Mouse (Mus musculus) MEL (cell line): Measurements from ENCODE around the gene Hdac11. TPM values are rescaled to one million over a fixed set of nuclear protein-coding genes. Genes with fewer than 3 reads are reported as not detected.

Experiments
- DNase-seq: peaks from one replicate; pipeline ENCODE4 v3.0.0; 2011; ENCODE audit warnings: low read depth, low spot score
- H3K27ac ChIP-seq: 2 replicates; pipeline ENCODE4 v1.5.1; 2012; ENCODE audit warnings: low read depth, mild to moderate bottlenecking, control low read depth, low read length, moderate library complexity; ENCODE audit not compliant: control insufficient read depth
- H3K27me3 ChIP-seq, 2 experiments: fragments of 150-350 bp in 1 of 2; sonication (generic) in 1 of 2; 2 replicates each; pipeline ENCODE4 v1.6.1; 2012; ENCODE audit warnings: low read length in 2 of 2, mild to moderate bottlenecking in 2 of 2, improper control_type of control experiment in 1 of 2, moderate library complexity in 1 of 2; ENCODE audit not compliant: insufficient read depth in 2 of 2, control insufficient read depth in 1 of 2
- H3K36me3 ChIP-seq, 2 experiments: 2 replicates each; pipeline ENCODE4 v1.6.1; 2012 to 2014; ENCODE audit warnings: low read length in 2 of 2, improper control_type of control experiment in 1 of 2, inconsistent platforms in 1 of 2, mild to moderate bottlenecking in 1 of 2; ENCODE audit not compliant: insufficient read depth in 2 of 2, control insufficient read depth in 1 of 2
- H3K4me1 ChIP-seq, 2 experiments: fragments of 150-350 bp in 1 of 2; sonication (generic) in 1 of 2; 2 replicates each; pipeline ENCODE4 v1.6.1; 2012; ENCODE audit warnings: low read length in 2 of 2, improper control_type of control experiment in 1 of 2, mild to moderate bottlenecking in 1 of 2; ENCODE audit not compliant: insufficient read depth in 2 of 2, control insufficient read depth in 1 of 2
- H3K4me3 ChIP-seq, 2 experiments: fragments of 150-350 bp in 1 of 2; sonication (generic) in 1 of 2; 2 replicates each; pipeline ENCODE4 v1.5.1; 2012; ENCODE audit warnings: low read depth in 2 of 2, low read length in 2 of 2, mild to moderate bottlenecking in 2 of 2, moderate library complexity in 2 of 2, control low read depth in 1 of 2, improper control_type of control experiment in 1 of 2; ENCODE audit not compliant: control insufficient read depth in 1 of 2, insufficient read depth in 1 of 2
- H3K79me2 ChIP-seq: 2 replicates; pipeline ENCODE4 v1.6.1; 2012; ENCODE audit warnings: mild to moderate bottlenecking, low read length, moderate library complexity; ENCODE audit not compliant: control insufficient read depth, poor library complexity, insufficient read depth
- H3K9ac ChIP-seq: 2 replicates; pipeline ENCODE4 v1.6.1; 2012; ENCODE audit warnings: low read depth, mild to moderate bottlenecking, control low read depth, low read length, moderate library complexity; ENCODE audit not compliant: control insufficient read depth, poor library complexity, severe bottlenecking
- H3K9me3 ChIP-seq: fragments of 150-350 bp; sonication (generic); replicated peaks from 2 replicates; pipeline ENCODE4 v1.6.1; 2012; ENCODE audit warnings: mild to moderate bottlenecking, low read length, improper control_type of control experiment, moderate library complexity; ENCODE audit not compliant: insufficient read depth
- CHD2 ChIP-seq: IDR thresholded peaks from 2 replicates; pipeline ENCODE4 v1.6.1; 2011; ENCODE audit warnings: low read length, improper control_type of control experiment
- E2F4 ChIP-seq: IDR thresholded peaks from 2 replicates; pipeline ENCODE4 v1.6.1; 2011; ENCODE audit warnings: low read depth, low read length, improper control_type of control experiment, borderline replicate concordance
- EP300 ChIP-seq, 2 experiments: IDR thresholded peaks; 2 replicates each; pipeline ENCODE4 v1.6.1; 2011; ENCODE audit warnings: improper control_type of control experiment in 2 of 2, low read length in 2 of 2, low read depth in 1 of 2, mild to moderate bottlenecking in 1 of 2
- ETS1 ChIP-seq: IDR thresholded peaks from 2 replicates; pipeline ENCODE4 v1.6.1; 2012; ENCODE audit warnings: low read depth, mild to moderate bottlenecking, inconsistent platforms, low read length, improper control_type of control experiment, moderate library complexity
- GABPA ChIP-seq: IDR thresholded peaks from 2 replicates; pipeline ENCODE4 v1.6.1; 2012; ENCODE audit warnings: low read depth, mild to moderate bottlenecking, inconsistent platforms, low read length, improper control_type of control experiment, moderate library complexity
- GATA1 ChIP-seq: IDR thresholded peaks from 2 replicates; pipeline ENCODE4 v1.6.1; 2011; ENCODE audit warnings: low read depth, low read length, improper control_type of control experiment
- JUND ChIP-seq: IDR thresholded peaks from 2 replicates; pipeline ENCODE4 v1.6.1; 2011; ENCODE audit warnings: low read depth, mild to moderate bottlenecking, improper control_type of control experiment, low read length
- KAT2A ChIP-seq: conservative IDR thresholded peaks from 2 replicates; pipeline ENCODE4 v1.6.1; 2012; ENCODE audit warnings: low read depth, low read length, improper control_type of control experiment, inconsistent platforms
- MAFK ChIP-seq: IDR thresholded peaks from 2 replicates; pipeline ENCODE4 v1.6.1; 2011; ENCODE audit warnings: low read depth, mild to moderate bottlenecking, low read length, improper control_type of control experiment, borderline replicate concordance
- MAX ChIP-seq: IDR thresholded peaks from 2 replicates; pipeline ENCODE4 v1.6.1; 2011; ENCODE audit warnings: low read length, improper control_type of control experiment
- MEF2A ChIP-seq: IDR thresholded peaks from 2 replicates; pipeline ENCODE4 v1.6.1; 2014; ENCODE audit warnings: low read depth, mild to moderate bottlenecking, inconsistent platforms, low read length, improper control_type of control experiment; ENCODE audit not compliant: poor library complexity, insufficient replicate concordance, severe bottlenecking; ENCODE audit errors: extremely low read depth
- MYC ChIP-seq: IDR thresholded peaks from 2 replicates; pipeline ENCODE4 v1.6.1; 2011; ENCODE audit warnings: low read depth, mild to moderate bottlenecking, low read length, improper control_type of control experiment, moderate library complexity
- NELFE ChIP-seq: IDR thresholded peaks from 2 replicates; pipeline ENCODE4 v1.6.1; 2011; ENCODE audit warnings: low read depth, low read length, improper control_type of control experiment
- NRF1 ChIP-seq: IDR thresholded peaks from 2 replicates; pipeline ENCODE4 v1.6.1; 2014; ENCODE audit warnings: low read depth, mild to moderate bottlenecking, inconsistent platforms, low read length, improper control_type of control experiment, moderate library complexity; ENCODE audit not compliant: poor library complexity, insufficient read depth, severe bottlenecking
- POLR2A ChIP-seq, 2 experiments: IDR thresholded peaks; 2 replicates each; pipeline ENCODE4 v1.6.1; 2011 to 2012; ENCODE audit warnings: low read length in 2 of 2, mild to moderate bottlenecking in 2 of 2, control low read depth in 1 of 2, improper control_type of control experiment in 1 of 2, low read depth in 1 of 2, moderate library complexity in 1 of 2; ENCODE audit not compliant: control insufficient read depth in 1 of 2, insufficient read depth in 1 of 2, poor library complexity in 1 of 2
- POLR2AphosphoS2 ChIP-seq: IDR thresholded peaks from 2 replicates; pipeline ENCODE4 v1.6.1; 2011; ENCODE audit warnings: low read length, improper control_type of control experiment
- POLR2AphosphoS5 ChIP-seq: IDR thresholded peaks from 2 replicates; pipeline ENCODE4 v1.6.1; 2012; ENCODE audit warnings: low read depth, borderline replicate concordance, mild to moderate bottlenecking, inconsistent platforms, low read length, moderate library complexity, mixed read lengths
- RCOR1 ChIP-seq: IDR thresholded peaks from 2 replicates; pipeline ENCODE4 v1.6.1; 2012; ENCODE audit warnings: low read depth, mild to moderate bottlenecking, inconsistent platforms, low read length, improper control_type of control experiment
- SIN3A ChIP-seq: IDR thresholded peaks from 2 replicates; pipeline ENCODE4 v1.6.1; 2012; ENCODE audit warnings: low read length, improper control_type of control experiment, inconsistent platforms
- TAL1 ChIP-seq: IDR thresholded peaks from 2 replicates; pipeline ENCODE4 v1.6.1; 2012; ENCODE audit warnings: mild to moderate bottlenecking, inconsistent platforms, low read length, moderate library complexity, mixed read lengths
- TCF12 ChIP-seq: IDR thresholded peaks from 2 replicates; pipeline ENCODE4 v1.6.1; 2014; ENCODE audit warnings: low read depth, mild to moderate bottlenecking, inconsistent platforms, low read length, improper control_type of control experiment, moderate library complexity
- USF1 ChIP-seq: IDR thresholded peaks from 2 replicates; pipeline ENCODE4 v1.6.1; 2014; ENCODE audit warnings: low read depth, mild to moderate bottlenecking, inconsistent platforms, low read length, improper control_type of control experiment, moderate library complexity
- ZKSCAN1 ChIP-seq: IDR thresholded peaks from 2 replicates; pipeline ENCODE4 v1.6.1; 2012; ENCODE audit warnings: low read depth, mild to moderate bottlenecking, inconsistent platforms, low read length, improper control_type of control experiment, moderate library complexity
- polyA plus RNA-seq, 2 experiments: library from polyadenylated mRNA; stranded (reverse) in 1 of 2; unstranded in 1 of 2; fragments of >175 nt in 1 of 2; fragments of >200 nt in 1 of 2; gene quantifications; 2 replicates each; pipeline versions ENCODE4 v1.2.1 to v1.2.4; 2012; ENCODE audit warnings: low replicate concordance in 2 of 2, low read depth in 1 of 2; ENCODE audit not compliant: insufficient read length in 2 of 2, insufficient read depth in 1 of 2, missing spikeins in 1 of 2
- total RNA-seq: library from RNA; depleted of rRNA; stranded (reverse); fragments of 300-350 nt; gene quantifications from 2 replicates; pipeline ENCODE4 v1.2.3, GENCODE M21; 2012

Gene Hdac11
- total and polyA plus RNA-seq, 3 experiments, result 3.3 to 6.0 TPM; not detected in 1

- H3K4me1 ChIP-seq, result no peaks in the 10 kb centered on the region
- no peaks in the 10 kb centered on the region for H3K79me2 ChIP-seq
- no peaks in the 10 kb centered on the region for H3K36me3 ChIP-seq
- no peak for DNase-seq
- H3K9me3 ChIP-seq, result no peaks in the 10 kb centered on the region
- H3K9ac ChIP-seq, result no peak overlapping the region
- H3K4me3 ChIP-seq, result no peak overlapping the region
- TF ChIP-seq CHD2 (no peak), ETS1 (no peak), SIN3A (no peak), POLR2A (IDR thresholded peaks at IDR 0.05; ENCODE audit: control insufficient read depth in 1 of 2, insufficient read depth in 1 of 2, low read depth in 1 of 2, low read length in 2 of 2, poor library complexity in 1 of 2) (no peak), USF1 (no peak), NELFE (no peak), JUND (no peak), MAX (no peak), E2F4 (no peak), MAFK (no peak)
- H3K27me3 ChIP-seq, result peaks cover 0 to 1% of the 10 kb centered on the region in 2 experiments; a peak in 1 of 4 replicates
- no peak overlapping the region for H3K27ac ChIP-seq
Observed at GRCm38 (mm10) chr6:91147152-91147770, 9.2 kb upstream of the Hdac11 start.

GRCm38 (mm10) chr6:91152892-91153548 is 3.4 kb upstream of the Hdac11 start:
- H3K27me3 ChIP-seq, result no peaks in the 10 kb centered on the region; a peak in 1 of 4 replicates
- H3K9ac ChIP-seq, result no peak overlapping the region
- no peak for TF ChIP-seq TAL1
- no peak for TF ChIP-seq POLR2AphosphoS2
- no peak for TF ChIP-seq MYC
- no peak for TF ChIP-seq NELFE
- no peak for TF ChIP-seq MEF2A
- no peak for TF ChIP-seq ZKSCAN1
- no peak for TF ChIP-seq EP300 (IDR thresholded peaks at IDR 0.05; ENCODE audit: low read depth in 1 of 2, low read length in 2 of 2)
- TF ChIP-seq GATA1, result no peak
- TF ChIP-seq KAT2A, result no peak
- no peak for TF ChIP-seq USF1
- TF ChIP-seq RCOR1, result no peak
- TF ChIP-seq NRF1, result no peak
- TF ChIP-seq MAX, result no peak
- no peak for TF ChIP-seq POLR2AphosphoS5
- no peak for TF ChIP-seq GABPA
- no peak for TF ChIP-seq TCF12
- H3K4me3 ChIP-seq, result no peak overlapping the region
- DNase-seq, result no peak
- peaks cover 0 to 2% of the 10 kb centered on the region in 2 experiments; a peak in 2 of 4 replicates for H3K36me3 ChIP-seq
- H3K27ac ChIP-seq, result no peak overlapping the region
- H3K4me1 ChIP-seq, result peaks cover 13 to 18% of the 10 kb centered on the region in 2 experiments; a peak in 3 of 4 replicates
- H3K9me3 ChIP-seq, result no peaks in the 10 kb centered on the region
- no peaks in the 10 kb centered on the region for H3K79me2 ChIP-seq
